Mouse (Mus musculus) ES-E14 (cell line): ENCODE data around the gene Pdgfd.

Experiments
- CHD2 ChIP-seq: IDR thresholded peaks from 2 replicates; pipeline ENCODE4 v1.6.1; 2014; ENCODE audit warnings: mild to moderate bottlenecking, low read depth, low read length, inconsistent platforms
- HCFC1 ChIP-seq: IDR thresholded peaks from 2 replicates; pipeline ENCODE4 v1.6.1; 2012; ENCODE audit warnings: low read length, inconsistent platforms, borderline replicate concordance; ENCODE audit not compliant: insufficient read depth
- MAFK ChIP-seq: IDR thresholded peaks from 2 replicates; pipeline ENCODE4 v1.6.1; 2014; ENCODE audit warnings: mild to moderate bottlenecking, low read depth, low read length, inconsistent platforms; ENCODE audit not compliant: insufficient read depth
- ZC3H11A ChIP-seq: IDR thresholded peaks from 2 replicates; pipeline ENCODE4 v1.6.1; 2012; ENCODE audit warnings: low read depth, mild to moderate bottlenecking, inconsistent platforms, low read length, borderline replicate concordance
- ZNF384 ChIP-seq: IDR thresholded peaks from 2 replicates; pipeline ENCODE4 v1.6.1; 2012; ENCODE audit warnings: low read depth, low read length, inconsistent platforms

DNA sequence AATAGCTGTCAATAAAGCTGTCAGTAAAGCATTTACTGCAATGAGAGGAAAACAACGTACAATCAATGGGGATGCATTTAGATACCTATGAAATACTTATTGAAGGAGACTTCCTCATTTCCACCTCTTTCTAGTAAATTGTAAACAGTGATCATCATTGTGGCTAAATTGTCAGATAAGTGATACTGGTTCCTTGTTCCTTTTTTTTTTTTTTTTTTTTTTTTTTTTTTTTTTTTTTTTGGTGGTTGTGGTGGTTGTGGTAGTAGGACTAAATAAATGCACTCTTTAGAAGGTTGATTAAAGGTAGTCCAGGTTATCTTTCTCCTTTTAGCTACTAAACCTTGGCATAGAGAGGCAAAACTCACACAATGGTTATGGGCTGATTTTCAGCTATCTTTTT, 25.0 kb downstream of the Pdgfd start:
- TF ChIP-seq MAFK (no peak), ZC3H11A (no peak), CHD2 (no peak), ZNF384 (no peak), HCFC1 (no peak)
